Mouse (Mus musculus) retina, adult 2 months (tissue): Measurements from ENCODE around the gene Repin1.
"Not testable (repeated sequence)": the region's sequence is repeated elsewhere in the genome, so short reads cannot be mapped to it uniquely, and the experiment has no call there.

Experiments
- DNase-seq: peaks from one replicate; pipeline ENCODE4 v3.0.0-alpha.2; 2012; ENCODE audit warnings: low read depth, low spot score

Repin1 gene

GRCm38 (mm10) chr6:48579215-48579648 lies 14.5 kb upstream of the Repin1 start:
- no peak for DNase-seq

DNA sequence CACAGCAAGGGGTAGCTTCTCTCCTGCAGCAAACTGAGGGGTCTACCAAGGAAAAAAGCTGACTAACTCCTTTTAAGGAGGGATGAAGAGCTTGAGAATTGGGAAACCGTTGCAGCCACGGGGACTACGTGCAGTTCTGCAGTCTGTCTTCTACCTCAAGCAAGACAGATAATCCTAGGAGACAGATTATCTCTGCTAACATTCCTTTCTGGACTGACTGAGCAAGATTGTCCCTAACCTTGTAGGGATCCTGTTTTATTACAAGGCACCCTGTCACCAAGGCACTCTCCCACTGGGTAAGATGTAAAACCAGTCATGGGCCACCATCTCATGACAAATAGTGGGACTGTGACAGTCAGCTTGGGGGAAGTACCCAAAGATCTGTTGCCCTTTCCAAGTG lies 12.4 kb upstream of the Repin1 start:
- DNase-seq: no peak

DNA sequence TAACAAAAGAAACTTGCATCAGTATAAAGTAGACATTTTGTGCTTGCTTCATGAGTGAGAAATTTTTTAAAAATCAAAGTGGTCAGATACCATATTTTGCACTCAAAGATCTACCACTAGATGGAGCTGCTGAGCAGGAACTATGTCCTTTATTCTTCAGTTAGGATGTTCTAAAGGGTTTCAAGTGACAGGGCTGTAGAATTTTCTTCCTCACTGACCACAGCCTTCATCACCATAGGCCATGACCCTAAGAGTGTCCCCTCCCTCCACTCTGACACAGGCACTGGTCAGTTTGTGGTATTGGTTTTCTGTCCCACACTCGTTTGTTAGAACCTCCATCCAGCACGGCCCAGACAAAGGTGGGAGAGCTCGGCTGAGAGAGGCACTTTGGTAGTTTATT lies 11.6 kb upstream of the Repin1 start:
- DNase-seq: no peak

DNA sequence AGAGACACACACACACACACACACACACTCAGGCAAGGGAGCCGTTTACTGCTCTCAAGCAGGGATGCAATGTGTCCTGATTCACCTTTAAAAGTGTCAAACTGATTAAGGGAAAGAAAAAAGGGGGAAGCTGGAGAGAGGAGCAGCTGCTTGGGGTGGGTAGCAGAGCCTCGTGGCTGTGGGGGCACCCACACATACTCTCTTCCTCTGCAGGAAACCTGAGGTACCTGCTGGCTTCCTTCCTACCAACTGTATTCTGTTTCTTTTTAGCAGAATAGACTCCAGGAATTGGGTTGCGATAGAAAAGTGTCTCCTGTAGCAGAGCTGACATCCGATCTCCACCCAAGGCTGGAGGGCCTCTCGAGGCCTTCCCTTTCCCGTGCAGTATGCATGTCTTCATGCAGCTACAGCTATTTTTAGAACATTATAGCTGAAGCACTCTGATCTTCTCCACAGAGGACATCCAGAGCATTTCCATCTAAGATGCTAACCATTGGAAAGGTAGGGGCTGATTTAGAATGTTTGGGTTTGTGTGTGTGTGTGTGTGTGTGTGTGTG lies 4.4 kb upstream of the Repin1 start, which contains the start of gene Gm45021:
TSS of gene Gm45021 (plus strand) at position 417 of the 557 bp plus-strand sequence.
- no peak for DNase-seq

GRCm38 (mm10) chr6:48591221-48591845 lies 2.4 kb upstream of the Repin1 start:
- DNase-seq: no peak

- DNase-seq: no peak
Measured at GRCm38 (mm10) chr6:48591871-48592270, 1.8 kb upstream of the Repin1 start.

- no peak for DNase-seq
Measured at GRCm38 (mm10) chr6:48594043-48594738, 508 bp downstream of the Repin1 start.

DNA sequence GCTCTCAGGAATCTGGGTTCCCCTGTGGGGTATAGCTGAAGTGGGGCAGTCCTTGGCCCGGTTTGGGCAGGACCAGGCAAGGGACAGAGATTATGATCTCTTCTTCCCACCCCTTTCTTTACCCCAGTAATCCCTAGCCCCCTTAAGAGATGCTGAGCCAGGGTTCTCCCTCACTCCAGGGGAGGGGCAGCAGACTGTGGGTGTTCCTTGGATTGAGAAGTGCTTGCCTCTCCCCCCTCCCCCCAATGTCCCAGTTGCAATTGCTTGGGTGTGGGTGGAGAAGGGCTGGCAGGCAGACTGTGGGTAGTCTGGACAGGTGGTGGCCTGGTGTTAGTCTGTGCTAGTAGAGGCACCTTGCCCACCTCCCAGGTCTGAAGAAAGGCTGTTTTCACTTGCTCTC lies 1.6 kb downstream of the Repin1 start:
- DNase-seq: no peak

DNA sequence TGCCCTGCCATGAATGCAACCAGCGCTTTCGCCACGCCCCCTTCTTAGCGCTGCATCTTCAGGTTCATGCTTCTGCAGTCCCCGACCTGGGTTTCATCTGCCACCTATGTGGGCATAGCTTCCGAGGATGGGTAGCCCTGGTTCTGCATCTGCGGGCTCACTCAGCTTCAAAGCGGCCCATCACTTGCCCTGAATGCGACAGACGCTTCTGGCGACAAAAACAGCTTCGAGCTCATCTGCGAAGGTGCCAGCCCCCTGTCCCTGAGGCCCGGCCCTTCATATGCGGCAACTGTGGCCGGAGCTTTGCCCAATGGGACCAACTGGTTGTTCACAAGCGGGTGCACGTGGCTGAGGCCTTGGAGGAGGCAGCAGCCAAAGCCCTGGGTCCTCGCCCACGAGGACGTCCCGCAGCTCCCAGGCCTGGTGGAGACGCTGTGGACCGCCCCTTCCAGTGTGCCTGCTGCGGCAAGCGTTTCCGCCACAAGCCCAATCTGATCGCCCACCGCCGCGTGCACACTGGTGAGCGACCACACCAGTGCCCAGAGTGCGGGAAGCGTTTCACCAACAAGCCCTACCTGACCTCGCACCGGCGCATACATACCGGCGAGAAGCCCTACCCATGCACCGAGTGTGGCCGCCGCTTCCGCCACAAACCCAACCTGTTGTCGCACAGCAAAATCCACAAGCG lies 3.0 kb downstream of the Repin1 start:
- no peak for DNase-seq

GRCm38 (mm10) chr6:48597233-48597625 lies 3.5 kb downstream of the Repin1 start:
- no peak for DNase-seq

DNA sequence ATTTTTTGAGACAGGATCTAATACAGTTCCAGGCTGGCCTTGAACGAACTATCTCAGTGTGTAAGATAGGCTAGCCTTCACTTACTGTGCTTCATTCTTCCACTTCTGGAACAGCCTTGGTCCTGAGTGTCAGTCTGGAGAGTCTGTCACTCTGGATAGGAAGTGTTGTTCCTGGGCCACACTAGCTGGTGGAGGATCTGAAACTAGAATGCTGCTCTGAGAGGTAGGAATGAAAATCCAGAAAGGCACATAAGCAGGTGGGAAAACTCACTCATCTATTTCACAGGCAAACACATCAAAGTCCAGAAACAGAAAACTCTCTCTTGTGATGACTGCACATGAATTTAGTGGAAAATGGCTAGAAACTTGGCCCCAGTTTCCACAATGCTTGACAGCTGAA lies 6.9 kb downstream of the Repin1 start:
- no peak for DNase-seq

GRCm38 (mm10) chr6:48601271-48602079 lies 7.8 kb downstream of the Repin1 start, which contains the start of gene Zfp775:
Gene Zfp775, plus strand, starts transcription at chr6:48602063.
- peak; percentile 80 for DNase-seq

DNA sequence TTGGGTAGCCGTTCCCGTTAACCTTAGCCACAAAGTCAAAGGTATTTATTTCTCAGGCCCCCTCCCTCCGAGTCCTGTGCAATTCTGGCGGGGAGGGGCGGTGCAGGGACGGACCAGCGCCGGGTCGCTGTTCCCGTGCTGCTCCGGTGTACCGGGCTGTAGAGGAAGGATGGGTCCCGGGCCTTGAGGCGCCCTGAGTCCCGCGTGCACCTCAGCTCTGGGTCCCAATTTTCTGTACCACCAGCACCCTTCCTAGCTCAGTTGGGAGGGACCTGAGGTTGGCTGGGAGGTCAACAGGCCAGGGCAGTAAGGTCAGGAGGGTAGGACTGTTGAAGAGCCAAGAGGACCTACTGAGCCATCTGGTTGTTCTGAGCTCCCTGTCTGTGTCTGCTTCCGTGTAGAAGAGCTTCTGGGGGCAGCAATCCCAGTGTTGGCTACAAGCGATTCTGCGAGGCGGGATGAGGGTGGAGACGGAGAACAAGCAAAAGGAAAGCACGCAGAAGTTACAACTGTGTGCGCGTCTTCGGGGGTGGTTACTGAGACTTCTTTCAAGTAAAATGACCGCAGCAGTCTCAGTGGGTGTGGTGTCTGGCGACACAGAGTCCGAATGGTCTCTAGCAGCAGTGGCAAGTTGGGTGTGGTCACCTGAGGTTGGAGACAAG lies 8.5 kb downstream of the Repin1 start:
- DNase-seq: no peak

DNA sequence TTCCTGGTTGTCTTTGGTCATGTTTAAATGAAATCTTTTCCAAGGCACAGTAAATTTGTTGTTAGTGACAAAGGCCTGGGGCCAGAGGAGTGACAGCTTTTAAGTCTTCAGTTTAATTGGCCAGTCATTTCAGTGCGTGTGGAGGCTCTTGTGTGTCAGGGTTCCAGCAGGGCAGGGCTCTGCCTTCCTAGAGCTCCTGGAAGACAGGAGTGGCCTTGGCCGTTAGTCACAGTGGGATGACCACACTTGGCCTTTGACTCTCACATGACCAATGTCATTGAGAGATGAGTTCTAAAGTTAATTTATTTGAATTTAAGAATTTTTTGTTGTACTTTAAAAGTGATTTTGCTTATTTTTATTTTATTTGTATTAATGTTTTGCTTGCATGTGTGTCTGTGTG lies 14.4 kb downstream of the Repin1 start:
- no peak for DNase-seq

DNA sequence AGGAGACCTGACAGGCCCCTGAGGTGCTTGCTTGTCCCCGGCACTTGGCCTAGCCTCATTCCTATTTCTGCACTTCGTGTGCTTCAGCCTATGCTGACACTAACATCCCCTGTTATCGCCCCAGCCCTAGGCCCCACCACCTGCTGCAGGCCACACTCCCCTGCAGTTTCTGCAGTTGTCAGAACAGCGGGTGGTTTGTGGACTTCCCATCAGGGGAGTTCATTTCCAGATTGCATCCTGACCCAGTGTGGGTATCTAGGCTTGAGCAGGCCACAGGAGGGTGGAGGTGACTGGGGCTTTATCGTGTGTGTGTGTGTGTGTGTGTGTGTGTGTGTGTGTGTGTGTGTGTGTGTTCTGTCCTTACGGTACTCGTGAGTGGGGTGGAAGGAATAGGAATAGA lies 15.8 kb downstream of the Repin1 start:
- no peak for DNase-seq

GRCm38 (mm10) chr6:48610657-48611056 lies 17.0 kb downstream of the Repin1 start:
- DNase-seq: no peak

- DNase-seq: no peak
Measured at GRCm38 (mm10) chr6:48613464-48613863, 19.8 kb downstream of the Repin1 start.

GRCm38 (mm10) chr6:48614756-48615155 lies 21.1 kb downstream of the Repin1 start:
- no peak for DNase-seq

- DNase-seq: no peak
Measured at GRCm38 (mm10) chr6:48620031-48620430, 26.3 kb downstream of the Repin1 start.

DNA sequence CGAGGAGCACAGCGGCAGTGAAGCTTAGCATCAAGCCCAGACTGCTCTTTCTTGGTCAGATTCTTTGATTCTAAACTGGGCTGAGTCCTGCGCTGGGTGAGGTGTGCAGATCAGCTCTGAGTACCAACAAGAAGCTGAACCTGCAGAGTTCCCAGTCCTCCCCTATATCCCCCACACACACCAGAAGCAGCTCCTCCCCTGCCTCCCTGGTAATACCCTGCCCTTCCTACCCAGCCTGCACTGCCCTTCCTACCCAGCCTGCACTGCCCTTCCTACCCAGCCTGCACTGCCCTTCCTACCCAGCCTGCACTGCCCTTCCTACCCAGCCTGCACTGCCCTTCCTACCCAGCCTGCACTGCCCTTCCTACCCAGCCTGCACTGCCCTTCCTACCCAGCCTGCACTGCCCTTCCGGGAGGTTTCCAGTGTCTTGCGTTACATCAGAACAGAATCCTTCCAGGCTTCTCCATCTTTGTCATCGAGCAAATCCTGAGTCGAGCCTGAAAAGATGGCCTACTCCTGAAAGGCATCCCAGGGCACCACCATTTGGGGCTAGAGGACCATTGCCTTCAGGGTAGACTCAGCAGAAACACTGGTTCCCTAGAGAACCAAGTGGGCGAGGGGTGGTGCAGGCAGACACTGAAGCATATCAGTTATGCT lies 28.6 kb downstream of the Repin1 start:
- not testable (repeated sequence) for DNase-seq
